Mouse (Mus musculus) cerebellum, adult 11-12 months (tissue): ENCODE data around the gene Adcy6.

Experiments
- DNase-seq: peaks from one replicate; pipeline ENCODE4 v3.0.0; 2022

The Adcy6 gene

DNA sequence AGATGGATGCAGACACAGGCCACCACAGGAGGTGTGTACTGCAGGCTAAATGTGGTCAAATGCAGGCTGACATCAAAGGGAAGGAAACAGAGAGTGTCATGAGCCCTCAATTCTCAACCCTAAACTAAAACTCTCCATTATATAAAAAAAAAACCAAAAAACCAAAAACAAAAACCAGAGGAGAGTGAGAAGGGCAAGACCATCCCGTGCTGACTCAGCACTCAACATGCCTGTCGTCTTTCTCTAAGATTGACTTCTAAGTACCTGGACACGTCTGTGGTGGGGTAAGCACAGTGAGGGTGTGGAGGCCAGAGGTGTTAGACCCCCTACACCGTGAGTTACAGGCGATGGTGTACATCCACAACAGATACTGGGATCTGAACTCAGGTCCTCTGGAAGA is 63.0 kb downstream of the Adcy6 start:
- no peak for DNase-seq

DNA sequence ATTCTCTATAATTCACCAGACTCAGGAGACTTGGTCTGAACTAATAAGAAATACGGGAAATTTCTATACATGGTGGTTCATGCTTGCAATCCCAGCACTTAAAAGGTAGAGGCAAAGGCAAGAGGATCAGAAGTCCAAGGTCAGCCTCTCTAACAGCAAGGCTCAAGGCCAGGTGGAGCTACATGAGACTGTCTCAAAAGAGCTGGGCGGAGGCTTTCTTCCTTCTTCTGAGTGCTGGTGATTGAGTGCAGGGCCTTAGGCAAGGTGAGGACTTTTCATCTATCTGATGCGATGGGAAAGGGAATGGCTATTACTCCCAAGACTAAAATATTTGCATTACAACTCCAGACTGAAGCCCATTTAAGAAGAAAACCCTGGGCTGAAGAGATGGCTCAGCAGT is 64.7 kb downstream of the Adcy6 start:
- no peak for DNase-seq

DNA sequence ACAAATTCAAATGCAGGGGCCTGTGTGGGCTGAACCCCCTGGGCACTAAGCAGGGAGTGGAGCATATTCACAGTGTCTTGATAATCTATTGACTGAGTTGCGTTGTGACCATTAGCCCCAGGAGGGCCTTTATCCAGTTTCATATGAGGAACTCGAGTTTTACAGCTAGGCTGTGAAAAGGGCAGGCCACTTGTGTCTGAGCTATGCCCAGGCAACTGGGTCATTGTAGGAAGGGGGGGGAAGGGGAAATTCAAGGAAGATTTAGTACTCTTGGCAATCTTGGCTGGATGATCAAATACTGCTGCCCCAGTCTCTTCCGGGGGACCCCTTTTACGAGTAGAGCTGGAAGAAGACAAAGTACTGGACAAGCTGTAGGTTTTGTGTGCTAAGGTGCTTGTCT is 66.5 kb downstream of the Adcy6 start:
- no peak for DNase-seq

DNA sequence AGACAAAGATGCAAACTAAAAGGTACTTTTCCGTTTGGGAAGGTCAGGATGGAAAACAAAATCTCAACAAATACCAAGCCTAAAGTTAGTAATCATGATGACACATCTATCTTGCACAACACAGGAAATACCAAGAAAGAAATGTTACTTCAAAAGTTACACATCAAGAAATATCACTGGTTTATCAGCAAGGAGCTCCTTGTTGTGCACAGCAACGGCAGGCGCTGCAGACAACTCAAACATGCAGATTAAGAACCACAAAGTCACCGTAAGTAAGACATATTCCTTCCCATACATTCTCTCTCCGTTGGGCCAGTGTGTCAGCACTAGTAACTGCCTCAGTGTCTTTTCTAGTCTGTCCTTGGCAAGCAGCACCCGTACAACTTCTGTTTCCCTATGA is 68.8 kb downstream of the Adcy6 start:
- DNase-seq: no peak
